Mouse (Mus musculus) embryonic facial prominence, embryonic 10.5 days (tissue): Measurements from ENCODE around the gene Plcb4. TPM values are rescaled to one million over a fixed set of nuclear protein-coding genes. Genes with fewer than 3 reads are reported as not detected.

Source experiments
- DNase-seq: peaks from one replicate; pipeline ENCODE4 v3.0.0-alpha.2; 2017; ENCODE audit warnings: low spot score
- H3K27ac ChIP-seq: fragments of 300-500 bp; sonication (generic); replicated peaks from 2 replicates; pipeline ENCODE4 v1.5.1; 2016; ENCODE audit warnings: mild to moderate bottlenecking
- H3K27me3 ChIP-seq: fragments of 300-500 bp; sonication (generic); replicated peaks from 2 replicates; pipeline ENCODE4 v1.6.1; 2016; ENCODE audit warnings: low read depth, mild to moderate bottlenecking; ENCODE audit not compliant: poor library complexity, severe bottlenecking
- H3K36me3 ChIP-seq: fragments of 300-500 bp; sonication (generic); replicated peaks from 2 replicates; pipeline ENCODE4 v1.6.1; 2016; ENCODE audit warnings: mild to moderate bottlenecking, moderate library complexity
- H3K4me1 ChIP-seq: fragments of 300-500 bp; sonication (generic); 2 replicates; pipeline ENCODE4 v1.6.1; 2016
- H3K4me3 ChIP-seq: fragments of 300-500 bp; sonication (generic); 2 replicates; pipeline ENCODE4 v1.5.1; 2016; ENCODE audit warnings: mild to moderate bottlenecking, moderate library complexity
- H3K9me3 ChIP-seq: fragments of 300-500 bp; sonication (generic); 2 replicates; pipeline ENCODE4 v1.6.1; 2016; ENCODE audit warnings: mild to moderate bottlenecking
- WGBS: fragments of 180-500 bp; shearing (Covaris S2); methylation state at CpG from one replicate; pipeline ENCODE4 v1.1.7; 2016; 5-methylcytosine and 5-hydroxymethylcytosine counted together
- polyA plus RNA-seq: library from polyadenylated mRNA; unstranded; fragments of >200 nt; fragmentation: Nextera tagmentation; extraction: Ambion mirVana; gene quantifications from 2 replicates; pipeline ENCODE4 v1.2.1, GENCODE M21; 2016

Plcb4 gene
- polyA plus RNA-seq, 1 experiment from 2014 or later: 16.1 TPM

- H3K4me3 ChIP-seq: no peak overlapping the region
Measured at GRCm38 (mm10) chr2:135904791-135905190, 246.0 kb downstream of the Plcb4 start.

GRCm38 (mm10) chr2:135914343-135915261, 255.8 kb downstream of the Plcb4 start:
- Histone ChIP-seq H3K4me3 (no peak overlapping the region), H3K36me3 (no peaks in the 10 kb centered on the region), H3K9me3 (no peaks in the 10 kb centered on the region), H3K27me3 (no peaks in the 10 kb centered on the region), H3K4me1 (0 out of 2 replicates have a peak, but pooled peaks cover 7% of the 10 kb centered on the region), H3K27ac (no peak overlapping the region)
- 80% methylated on average over 8 of the region's 8 CpGs for WGBS
- DNase-seq: no peak

More at GRCm38 (mm10) chr2:135904791-135905190, 246.0 kb downstream of the Plcb4 start:
- Histone ChIP-seq H3K4me1 (peaks cover 3% of the 10 kb centered on the region), H3K36me3 (no peaks in the 10 kb centered on the region), H3K27ac (no peak overlapping the region), H3K9me3 (no peaks in the 10 kb centered on the region), H3K27me3 (no peaks in the 10 kb centered on the region)
- WGBS: 92% methylated on average over 4 of the region's 4 CpGs
- no peak for DNase-seq

DNA sequence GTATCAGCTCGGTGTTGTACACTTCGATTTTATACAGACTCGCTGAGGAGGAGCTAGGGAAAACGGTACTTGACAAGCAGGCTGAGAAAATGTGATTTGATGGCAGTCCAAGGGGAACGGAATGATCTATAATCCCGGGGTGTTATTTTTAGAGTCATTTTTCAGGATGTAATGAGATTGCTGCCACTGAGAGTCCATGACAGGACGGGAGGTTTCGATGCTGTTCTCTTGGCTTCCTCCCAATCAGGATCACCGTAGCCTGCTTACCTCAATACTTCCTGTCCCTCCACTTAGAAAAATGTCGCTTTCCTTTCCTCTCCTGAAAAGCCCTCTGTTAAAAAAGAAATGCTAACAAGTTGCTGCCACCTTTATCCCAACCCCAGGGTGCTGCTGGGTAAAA, 257.1 kb downstream of the Plcb4 start:
- WGBS: 77% methylated on average over 10 of the region's 10 CpGs
- no peaks in the 10 kb centered on the region for H3K36me3 ChIP-seq
- no peak for DNase-seq
- no peaks in the 10 kb centered on the region for H3K9me3 ChIP-seq
- H3K27ac ChIP-seq: no peak overlapping the region
- no peak overlapping the region for H3K4me3 ChIP-seq
- no peaks in the 10 kb centered on the region for H3K27me3 ChIP-seq
- 0 out of 2 replicates have a peak, but pooled peaks cover 7% of the 10 kb centered on the region for H3K4me1 ChIP-seq

- H3K27me3 ChIP-seq: no peaks in the 10 kb centered on the region
- no peaks in the 10 kb centered on the region for H3K9me3 ChIP-seq
- H3K27ac ChIP-seq: no peak overlapping the region
- H3K4me3 ChIP-seq: no peak overlapping the region
- WGBS: 71% methylated on average over 3 of the region's 3 CpGs
- no peaks in the 10 kb centered on the region for H3K36me3 ChIP-seq
- H3K4me1 ChIP-seq: 0 out of 2 replicates have a peak, but pooled peaks cover 7% of the 10 kb centered on the region
- DNase-seq: no peak
Measured at GRCm38 (mm10) chr2:135917000-135917399, 258.2 kb downstream of the Plcb4 start.

- 68% methylated on average over 5 of the region's 5 CpGs for WGBS
- Histone ChIP-seq H3K27ac (no peak overlapping the region), H3K9me3 (no peaks in the 10 kb centered on the region), H3K4me1 (0 out of 2 replicates have a peak, but pooled peaks cover 7% of the 10 kb centered on the region), H3K4me3 (no peak overlapping the region), H3K36me3 (no peaks in the 10 kb centered on the region), H3K27me3 (no peaks in the 10 kb centered on the region)
- DNase-seq: no peak
Measured at GRCm38 (mm10) chr2:135918116-135918515, 259.3 kb downstream of the Plcb4 start.

GRCm38 (mm10) chr2:135919641-135920040, 260.8 kb downstream of the Plcb4 start:
- Histone ChIP-seq H3K4me3 (no peak overlapping the region), H3K27ac (no peak overlapping the region), H3K9me3 (no peaks in the 10 kb centered on the region), H3K36me3 (no peaks in the 10 kb centered on the region), H3K27me3 (no peaks in the 10 kb centered on the region), H3K4me1 (0 out of 2 replicates have a peak, but pooled peaks cover 6% of the 10 kb centered on the region)
- 80% methylated on average over 6 of the region's 6 CpGs for WGBS
- DNase-seq: no peak

DNA sequence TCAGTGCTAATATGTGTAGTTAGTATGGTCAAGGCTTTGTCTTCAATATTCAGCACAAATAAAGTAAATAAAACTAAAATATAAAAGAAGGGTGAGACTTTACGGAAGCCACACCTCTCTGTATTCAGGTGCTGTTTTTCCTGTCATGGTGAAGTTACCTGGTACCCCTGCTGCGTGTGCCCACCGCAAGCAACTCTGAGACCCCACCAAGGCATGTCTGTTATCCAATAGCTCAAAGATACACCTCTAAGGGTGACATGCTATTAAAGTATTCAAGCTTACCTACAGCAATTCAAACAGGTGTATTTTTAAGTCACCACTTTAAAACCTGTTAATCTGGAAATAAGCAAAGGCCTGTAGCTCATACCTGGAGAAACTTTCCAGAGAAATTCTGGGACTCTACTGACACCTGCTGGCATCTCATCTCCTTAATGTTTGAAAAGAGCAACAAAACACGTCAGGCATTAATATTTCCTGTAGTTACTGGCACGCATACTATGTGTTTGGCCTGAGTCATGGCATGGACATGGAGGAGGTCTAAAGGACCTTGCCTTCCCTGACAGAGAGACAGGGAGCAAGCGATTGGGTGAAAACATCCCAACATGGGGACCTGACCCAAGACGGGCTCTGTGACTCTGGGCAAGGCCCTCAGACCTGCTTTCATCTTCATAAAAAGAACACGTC, 268.0 kb downstream of the Plcb4 start:
- Histone ChIP-seq H3K27ac (no peak overlapping the region), H3K27me3 (no peaks in the 10 kb centered on the region), H3K36me3 (no peaks in the 10 kb centered on the region), H3K4me1 (peaks cover 9% of the 10 kb centered on the region), H3K4me3 (no peak overlapping the region), H3K9me3 (no peaks in the 10 kb centered on the region)
- 83% methylated on average over 8 of the region's 8 CpGs for WGBS
- peak; percentile 14 for DNase-seq

DNA sequence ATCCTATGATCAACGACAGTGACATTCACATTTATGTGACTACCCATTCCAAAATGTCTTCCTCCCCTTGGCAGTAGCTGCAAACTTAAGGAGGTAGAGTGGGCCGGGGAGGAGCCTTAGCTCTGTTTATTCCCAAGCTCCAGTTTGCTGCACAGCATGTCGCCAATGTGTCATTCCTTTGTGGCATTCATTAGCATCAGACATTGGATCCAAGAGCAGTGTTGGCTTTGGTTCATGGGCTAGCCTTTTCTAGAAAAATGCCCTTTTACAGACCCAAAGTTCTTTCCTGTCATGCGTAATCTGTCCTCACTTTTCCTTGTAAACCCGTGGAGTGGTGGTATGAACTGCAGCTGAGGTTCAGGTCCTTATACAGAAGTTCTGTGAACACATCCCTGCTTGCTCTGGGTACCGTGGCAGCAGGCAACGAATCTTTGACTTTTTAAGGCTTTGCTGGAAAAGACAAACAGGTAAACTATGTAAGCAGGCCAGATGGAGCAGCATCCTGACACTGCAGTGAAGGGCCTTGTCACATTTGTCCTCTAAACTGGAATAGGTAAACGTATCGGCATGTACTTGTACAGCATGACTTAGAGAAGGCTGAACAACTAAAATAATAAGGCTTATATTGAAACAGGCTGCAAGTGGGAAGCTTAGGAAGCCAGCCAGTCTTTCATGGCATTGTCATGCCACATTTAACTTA, 270.4 kb downstream of the Plcb4 start:
- Histone ChIP-seq H3K4me1 (peaks cover 9% of the 10 kb centered on the region), H3K4me3 (no peak overlapping the region), H3K27ac (no peak overlapping the region), H3K27me3 (no peaks in the 10 kb centered on the region), H3K36me3 (no peaks in the 10 kb centered on the region; the same call in 1 of the 2 replicates), H3K9me3 (no peaks in the 10 kb centered on the region)
- DNase-seq: no peak
- 82% methylated on average over 9 of the region's 9 CpGs for WGBS

GRCm38 (mm10) chr2:135930696-135931095, 271.9 kb downstream of the Plcb4 start:
- Histone ChIP-seq H3K27ac (no peak overlapping the region), H3K36me3 (no peaks in the 10 kb centered on the region; the same call in 1 of the 2 replicates), H3K9me3 (no peaks in the 10 kb centered on the region), H3K4me1 (peaks cover 9% of the 10 kb centered on the region), H3K27me3 (no peaks in the 10 kb centered on the region), H3K4me3 (no peak overlapping the region)
- no peak for DNase-seq
- 91% methylated on average over 4 of the region's 4 CpGs for WGBS

DNA sequence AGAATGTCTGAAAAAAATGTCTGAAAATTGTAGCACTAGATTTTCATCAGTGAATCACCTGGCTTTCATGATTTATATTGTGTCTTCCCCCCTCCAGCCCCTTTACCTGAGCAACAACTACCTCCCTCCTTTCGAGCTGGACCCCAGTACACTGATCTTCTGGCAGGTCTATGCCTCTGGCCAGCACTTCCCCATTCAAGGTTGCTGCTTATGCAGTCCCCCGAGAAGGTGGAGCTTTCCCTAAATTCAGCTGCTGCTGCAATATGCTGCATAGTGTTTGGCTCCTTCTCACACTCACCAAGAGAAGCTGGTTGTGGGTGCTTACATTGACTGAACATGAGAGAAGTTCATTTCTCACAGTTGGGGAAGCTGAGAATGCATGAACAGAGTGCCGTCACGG, 273.8 kb downstream of the Plcb4 start:
- 92% methylated on average over 4 of the region's 4 CpGs for WGBS
- Histone ChIP-seq H3K27me3 (no peaks in the 10 kb centered on the region), H3K36me3 (no peaks in the 10 kb centered on the region; the same call in 1 of the 2 replicates), H3K4me3 (no peak overlapping the region), H3K9me3 (no peaks in the 10 kb centered on the region), H3K27ac (no peak overlapping the region), H3K4me1 (peaks cover 6% of the 10 kb centered on the region)
- DNase-seq: no peak

- Histone ChIP-seq H3K9me3 (no peaks in the 10 kb centered on the region), H3K27ac (no peak overlapping the region), H3K4me3 (no peak overlapping the region), H3K4me1 (0 out of 2 replicates have a peak, but pooled peaks cover 5% of the 10 kb centered on the region), H3K27me3 (no peaks in the 10 kb centered on the region), H3K36me3 (no peaks in the 10 kb centered on the region; the same call in 1 of the 2 replicates)
- WGBS: 88% methylated on average over 6 of the region's 6 CpGs
- DNase-seq: no peak
Measured at GRCm38 (mm10) chr2:135936376-135936775, 277.6 kb downstream of the Plcb4 start.

DNA sequence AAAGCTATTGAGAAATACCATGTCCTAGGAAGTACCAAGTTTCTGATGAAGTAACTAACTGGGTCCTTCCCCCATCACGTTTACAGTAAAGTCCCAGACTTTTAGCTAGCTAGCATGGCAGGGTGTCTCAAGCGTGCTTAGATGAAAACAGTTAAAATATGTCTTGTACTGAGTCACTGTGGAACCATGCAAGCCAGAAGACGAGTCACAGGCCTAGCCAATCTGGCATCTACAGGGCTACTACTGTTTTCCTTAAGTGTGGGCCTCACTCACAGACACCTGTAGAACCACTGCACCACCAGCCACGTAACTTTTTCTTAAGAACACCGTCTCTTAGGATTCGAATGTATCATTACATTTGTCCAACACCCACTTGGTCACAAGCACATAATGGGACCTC, 278.8 kb downstream of the Plcb4 start:
- 0 out of 2 replicates have a peak, but pooled peaks cover 5% of the 10 kb centered on the region for H3K4me1 ChIP-seq
- 86% methylated on average over 6 of the region's 6 CpGs for WGBS
- no peak for DNase-seq
- no peaks in the 10 kb centered on the region for H3K9me3 ChIP-seq
- H3K27me3 ChIP-seq: no peaks in the 10 kb centered on the region
- H3K27ac ChIP-seq: no peak overlapping the region
- no peaks in the 10 kb centered on the region; the same call in 1 of the 2 replicates for H3K36me3 ChIP-seq
- no peak overlapping the region for H3K4me3 ChIP-seq
